Mouse (Mus musculus) stomach, embryonic 16.5 days (tissue): ENCODE data around the gene Egln2. TPM values are rescaled to one million over a fixed set of nuclear protein-coding genes. Genes with fewer than 3 reads are reported as not detected.

Experiments
- ATAC-seq: fragments of 200-750 bp; cut with Nextera tagmentation; 2 replicates; pipeline ENCODE4 v1.8.0; 2017; ENCODE audit warnings: moderate number of reproducible peaks, moderate TSS enrichment; ENCODE audit not compliant: insufficient read depth, low FRiP score
- H3K27ac ChIP-seq: fragments of 300-500 bp; sonication (generic); 2 replicates; pipeline ENCODE4 v1.5.1; 2014; ENCODE audit warnings: low read length
- H3K27me3 ChIP-seq: fragments of 300-500 bp; sonication (generic); 2 replicates; pipeline ENCODE4 v1.6.1; 2014; ENCODE audit warnings: low read length, control low read depth, mixed read lengths; ENCODE audit not compliant: control insufficient read depth, insufficient read depth
- H3K36me3 ChIP-seq: fragments of 300-500 bp; sonication (generic); 2 replicates; pipeline ENCODE4 v1.6.1; 2014; ENCODE audit warnings: low read length; ENCODE audit not compliant: control insufficient read depth, insufficient read depth
- H3K4me1 ChIP-seq: fragments of 300-500 bp; sonication (generic); 2 replicates; pipeline ENCODE4 v1.6.1; 2014; ENCODE audit warnings: low read length, control low read depth, mixed read lengths; ENCODE audit not compliant: control insufficient read depth, insufficient read depth
- H3K4me2 ChIP-seq: fragments of 300-500 bp; sonication (generic); 2 replicates; pipeline ENCODE4 v1.6.1; 2014; ENCODE audit warnings: low read depth, low read length, mixed read lengths
- H3K4me3 ChIP-seq: fragments of 300-500 bp; sonication (generic); replicated peaks from 2 replicates; pipeline ENCODE4 v1.5.1; 2014; ENCODE audit warnings: mild to moderate bottlenecking, low read length
- H3K9ac ChIP-seq: fragments of 300-500 bp; sonication (generic); 2 replicates; pipeline ENCODE4 v1.6.1; 2014; ENCODE audit warnings: low read length
- H3K9me3 ChIP-seq: fragments of 300-500 bp; sonication (generic); replicated peaks from 2 replicates; pipeline ENCODE4 v1.6.1; 2016; ENCODE audit warnings: low read length, control low read depth; ENCODE audit not compliant: control insufficient read depth
- WGBS: fragments of 180-500 bp; shearing (Covaris S2); extraction: QIAGEN DNeasy Blood & Tissue Kit; methylation state at CpG from one replicate; pipeline ENCODE4 v1.1.7; 2014; 5-methylcytosine and 5-hydroxymethylcytosine counted together
- polyA plus RNA-seq: library from polyadenylated mRNA; unstranded; fragments of >200 nt; fragmentation: Nextera tagmentation; extraction: Ambion mirVana; gene quantifications from 2 replicates; pipeline ENCODE4 v1.2.1, GENCODE M21; 2015

The Egln2 gene
- polyA plus RNA-seq, 1 experiment from 2014 or later, result 56.3 TPM

GRCm38 (mm10) chr7:27193731-27194130 is 27.1 kb upstream of the Egln2 start:
- Histone ChIP-seq H3K36me3 (peaks cover 40% of the 10 kb centered on the region), H3K9me3 (no peaks in the 10 kb centered on the region), H3K9ac (peak overlapping the region; percentile 27; the same call in 1 of the 2 replicates), H3K4me3 (no peak overlapping the region), H3K4me2 (no peak overlapping the region), H3K27me3 (no peaks in the 10 kb centered on the region), H3K4me1 (peaks cover 8% of the 10 kb centered on the region), H3K27ac (no peak overlapping the region)
- WGBS, result 70% methylated on average over 4 of the region's 4 CpGs
- no peak for ATAC-seq

- Histone ChIP-seq H3K4me1 (peaks cover 8% of the 10 kb centered on the region), H3K9me3 (no peaks in the 10 kb centered on the region), H3K27ac (no peak overlapping the region), H3K27me3 (no peaks in the 10 kb centered on the region), H3K9ac (no peak overlapping the region), H3K4me2 (no peak overlapping the region), H3K4me3 (no peak overlapping the region), H3K36me3 (peaks cover 49% of the 10 kb centered on the region)
- ATAC-seq, result no peak
- WGBS, result 93% methylated on average over 5 of the region's 5 CpGs
Observed at GRCm38 (mm10) chr7:27192434-27192833, 25.8 kb upstream of the Egln2 start.

DNA sequence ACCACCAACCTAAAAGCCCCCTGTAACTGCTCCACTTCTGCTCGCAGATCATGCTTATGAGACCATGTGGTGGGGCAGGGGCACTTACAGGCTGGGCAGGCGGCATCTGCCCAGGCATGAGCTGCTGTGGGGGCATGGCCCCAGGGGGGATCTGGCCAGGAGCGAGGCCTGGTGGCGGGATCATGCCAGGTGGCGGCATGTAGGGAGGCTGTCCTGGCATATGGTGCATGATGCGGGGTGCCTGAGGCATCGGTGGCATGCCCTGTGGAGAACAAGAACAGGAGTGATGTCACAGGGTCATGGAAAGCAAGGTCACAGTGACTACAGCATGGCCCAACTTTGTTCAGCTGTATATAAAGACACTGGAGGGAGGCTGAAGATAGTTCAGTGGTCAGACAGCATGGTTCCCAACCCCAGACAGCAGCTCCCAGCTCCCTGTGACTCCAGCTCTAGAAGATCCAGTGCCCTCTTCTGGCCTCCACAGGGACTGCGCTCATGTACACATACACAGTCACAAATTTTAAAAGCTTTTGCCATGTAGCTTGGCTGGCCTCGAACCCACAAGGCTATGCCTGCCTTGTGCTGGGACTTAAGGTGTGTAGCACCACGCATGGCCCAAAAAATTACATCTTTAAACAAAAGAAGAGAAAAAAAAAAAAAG is 22.8 kb upstream of the Egln2 start:
- WGBS, result 97% methylated on average over 10 of the region's 10 CpGs
- no peak for ATAC-seq
- no peak overlapping the region for H3K27ac ChIP-seq
- no peak overlapping the region for H3K4me3 ChIP-seq
- no peak overlapping the region for H3K4me2 ChIP-seq
- no peaks in the 10 kb centered on the region for H3K27me3 ChIP-seq
- H3K36me3 ChIP-seq, result peaks cover 70% of the 10 kb centered on the region
- no peak overlapping the region for H3K9ac ChIP-seq
- no peaks in the 10 kb centered on the region for H3K9me3 ChIP-seq
- H3K4me1 ChIP-seq, result peaks cover 1% of the 10 kb centered on the region

GRCm38 (mm10) chr7:27185986-27186385 is 19.4 kb upstream of the Egln2 start:
- no peak overlapping the region for H3K4me2 ChIP-seq
- no peaks in the 10 kb centered on the region for H3K4me1 ChIP-seq
- H3K27me3 ChIP-seq, result no peaks in the 10 kb centered on the region
- H3K9me3 ChIP-seq, result no peaks in the 10 kb centered on the region
- no peak overlapping the region for H3K4me3 ChIP-seq
- no peak overlapping the region for H3K9ac ChIP-seq
- no peak for ATAC-seq
- WGBS, result 89% methylated on average over 5 of the region's 5 CpGs
- H3K36me3 ChIP-seq, result peaks cover 56% of the 10 kb centered on the region
- no peak overlapping the region for H3K27ac ChIP-seq

GRCm38 (mm10) chr7:27184964-27185363 is 18.4 kb upstream of the Egln2 start:
- H3K36me3 ChIP-seq, result peaks cover 45% of the 10 kb centered on the region
- ATAC-seq, result no peak
- WGBS, result 73% methylated on average over 3 of the region's 3 CpGs

GRCm38 (mm10) chr7:27182498-27182897 is 15.9 kb upstream of the Egln2 start:
- Histone ChIP-seq H3K4me3 (no peak overlapping the region), H3K4me2 (no peak overlapping the region), H3K36me3 (peaks cover 24% of the 10 kb centered on the region), H3K27me3 (no peaks in the 10 kb centered on the region), H3K9me3 (no peaks in the 10 kb centered on the region), H3K9ac (no peak overlapping the region), H3K4me1 (peaks cover 11% of the 10 kb centered on the region), H3K27ac (no peak overlapping the region)
- WGBS, result 66% methylated on average over 1 of the region's 1 CpGs
- no peak for ATAC-seq

More at GRCm38 (mm10) chr7:27184964-27185363, 18.4 kb upstream of the Egln2 start:
- H3K4me1 ChIP-seq, result no peaks in the 10 kb centered on the region
- H3K9me3 ChIP-seq, result no peaks in the 10 kb centered on the region
- H3K27me3 ChIP-seq, result no peaks in the 10 kb centered on the region
- H3K4me3 ChIP-seq, result no peak overlapping the region
- no peak overlapping the region for H3K9ac ChIP-seq
- H3K27ac ChIP-seq, result no peak overlapping the region
- no peak overlapping the region for H3K4me2 ChIP-seq

GRCm38 (mm10) chr7:27180837-27181695 is 14.5 kb upstream of the Egln2 start, which contains the start of the genes Gm21983 and Mia:
TSS of gene Gm21983 (minus strand) at chr7:27181086.
TSS of gene Mia (minus strand) at chr7:27181157.
- Histone ChIP-seq H3K27me3 (no peaks in the 10 kb centered on the region), H3K4me1 (peaks cover 11% of the 10 kb centered on the region), H3K4me2 (no peak within 1 kb of the TSS), H3K9ac (no peak within 1 kb of the TSS), H3K27ac (peak within 1 kb of the TSS; percentile 97), H3K9me3 (no peaks in the 10 kb centered on the region), H3K4me3 (no peak within 1 kb of the TSS), H3K36me3 (peaks cover 18% of the 10 kb centered on the region)
- WGBS, result 64% methylated on average over 14 of the region's 14 CpGs
- no peak for ATAC-seq

DNA sequence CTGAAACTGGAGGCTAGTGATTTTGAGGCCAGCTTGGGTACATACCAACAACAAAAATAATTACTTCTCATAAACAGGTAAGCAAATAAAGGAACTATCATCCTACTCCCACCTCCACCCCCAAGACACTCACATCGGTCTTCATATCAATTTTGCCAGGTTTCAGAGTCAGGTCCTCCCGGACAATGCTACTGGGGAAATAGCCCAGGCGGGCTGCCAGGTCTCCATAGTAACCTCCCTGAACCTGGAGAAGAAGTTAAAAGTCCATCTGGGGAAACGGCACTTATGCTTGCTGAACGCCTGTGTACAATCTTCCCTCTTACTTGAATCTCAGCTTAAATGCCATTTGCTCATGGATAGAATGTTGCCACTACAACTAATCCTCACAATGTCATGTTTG is 13.4 kb upstream of the Egln2 start:
- Histone ChIP-seq H3K4me3 (no peak overlapping the region), H3K27me3 (no peaks in the 10 kb centered on the region), H3K4me1 (peaks cover 11% of the 10 kb centered on the region), H3K4me2 (no peak overlapping the region), H3K9ac (no peak overlapping the region), H3K27ac (peak overlapping the region; percentile 97; the same call in 1 of the 2 replicates), H3K36me3 (peaks cover 8% of the 10 kb centered on the region), H3K9me3 (no peaks in the 10 kb centered on the region)
- ATAC-seq, result no peak
- 52% methylated on average over 5 of the region's 5 CpGs for WGBS
